Mouse (Mus musculus) megakaryocyte, embryonic 14.5 days (primary cell): ENCODE data around the gene Arpc5l.

Experiments
- FLI1 ChIP-seq: IDR thresholded peaks from 2 replicates; pipeline ENCODE4 v1.6.1; 2012; ENCODE audit warnings: low read length, inconsistent platforms, mixed read lengths
- GATA1 ChIP-seq: IDR thresholded peaks from 3 replicates; pipeline ENCODE4 v1.6.1; 2012; ENCODE audit warnings: mixed read lengths, low read length, inconsistent platforms, borderline replicate concordance

GRCm38 (mm10) chr2:39016581-39016980, 11.4 kb downstream of the Arpc5l start:
- no peak for TF ChIP-seq GATA1
- TF ChIP-seq FLI1 = no peak
